Mouse (Mus musculus): ENCODE results near the gene Tmem189.

DNA sequence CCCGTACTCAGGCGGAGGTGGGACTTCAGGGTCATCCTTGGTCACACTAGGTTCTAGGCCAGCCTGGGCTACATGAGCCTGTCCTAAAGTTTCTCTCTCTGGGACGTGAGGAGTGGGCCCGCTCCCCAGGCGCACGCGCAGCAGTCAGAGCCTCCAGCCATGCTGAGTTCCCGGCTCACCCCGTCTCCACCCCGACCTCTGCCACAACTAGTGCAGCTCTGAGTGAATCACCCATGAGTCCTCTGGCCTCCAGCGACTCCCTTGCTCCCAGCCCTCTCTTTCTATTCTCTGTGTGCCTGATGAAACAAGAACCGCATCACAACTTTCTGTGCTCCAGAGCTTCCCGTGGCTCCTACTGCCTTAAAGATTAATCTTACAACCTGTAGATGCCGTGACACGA lies 18.8 kb upstream of the Tmem189 start:
- no peak for TF ChIP-seq GATA1 (IDR thresholded peaks at IDR 0.05; ENCODE audit: low read length)
- no peak for TF ChIP-seq TAL1 (IDR thresholded peaks at IDR 0.05; ENCODE audit: low read length)
